Mouse (Mus musculus): Measurements from ENCODE around the gene Retreg1. TPM values are rescaled to one million over a fixed set of nuclear protein-coding genes. Genes with fewer than 3 reads are reported as not detected.

Gene Retreg1
- total RNA-seq, 1 experiment, result 7.1 TPM

- no peak overlapping the region for H3K4me3 ChIP-seq (ENCODE audit: insufficient read depth in 1 of 2, low read depth in 1 of 2, low read length in 2 of 2, poor library complexity in 1 of 2, severe bottlenecking in 1 of 2)
- DNase-seq (ENCODE audit: low read depth, low spot score), result no peak
- no peaks in the 10 kb centered on the region for H3K9me3 ChIP-seq (ENCODE audit: control insufficient read depth, insufficient read depth, low read depth, low read length)
- no peak overlapping the region for H3K9ac ChIP-seq (ENCODE audit: insufficient read depth, low read depth, low read length, poor library complexity, severe bottlenecking)
- no peak overlapping the region for H3K27ac ChIP-seq (ENCODE audit: insufficient read depth, low read depth, low read length, poor library complexity, severe bottlenecking)
- no peaks in the 10 kb centered on the region for H3K4me1 ChIP-seq (ENCODE audit: control insufficient read depth in 2 of 2, insufficient read depth in 2 of 2, low read length in 2 of 2, poor library complexity in 1 of 2)
- no peaks in the 10 kb centered on the region for H3K36me3 ChIP-seq (ENCODE audit: control insufficient read depth, insufficient read depth, low read length, poor library complexity, severe bottlenecking)
- TF ChIP-seq CHD2 (IDR thresholded peaks at IDR 0.05; ENCODE audit: low read depth, low read length), result no peak
- no peak for TF ChIP-seq ZNF384 (IDR thresholded peaks at IDR 0.05; ENCODE audit: low read depth, low read length)
- no peak for TF ChIP-seq ZC3H11A (IDR thresholded peaks at IDR 0.05; ENCODE audit: borderline replicate concordance, low read depth, low read length)
- no peak for TF ChIP-seq HCFC1 (IDR thresholded peaks at IDR 0.05; ENCODE audit: borderline replicate concordance, insufficient read depth, low read length)
- no peak for TF ChIP-seq MAFK (IDR thresholded peaks at IDR 0.05; ENCODE audit: insufficient read depth, low read depth, low read length)
- in situ Hi-C loops (cut with MboI; ENCODE audit: low sequenced_read_pairs in 2 of 2, unreplicated experiment in 2 of 2), result no loop called here
These were observed 173.1 kb downstream of the Retreg1 start for GRCm38 (mm10) chr15:26015979-26016665.

DNA sequence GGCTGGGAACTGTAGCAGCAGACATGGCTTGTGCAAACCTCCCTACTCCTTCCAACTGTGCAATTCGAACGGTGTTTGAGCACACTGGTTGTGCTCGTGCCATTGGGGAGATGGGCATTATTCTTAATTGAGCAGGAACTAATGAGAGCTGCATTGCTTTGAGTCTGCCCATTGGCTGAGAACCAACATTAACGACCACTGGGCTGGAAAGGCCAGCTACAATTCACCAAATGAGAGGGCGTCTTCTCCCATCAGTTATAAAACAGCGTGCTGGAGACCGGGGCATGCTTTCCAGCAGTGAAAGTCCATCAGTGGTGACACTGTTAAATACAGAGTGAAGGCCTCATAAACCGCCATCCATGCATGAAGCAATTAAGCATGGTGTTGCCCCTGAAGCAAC, 178.7 kb downstream of the Retreg1 start:
- Histone ChIP-seq H3K9ac (ENCODE audit: insufficient read depth, low read depth, low read length, poor library complexity, severe bottlenecking) (no peak overlapping the region), H3K4me1 (ENCODE audit: control insufficient read depth in 2 of 2, insufficient read depth in 2 of 2, low read length in 2 of 2, poor library complexity in 1 of 2) (no peaks in the 10 kb centered on the region), H3K4me3 (ENCODE audit: insufficient read depth in 1 of 2, low read depth in 1 of 2, low read length in 2 of 2, poor library complexity in 1 of 2, severe bottlenecking in 1 of 2) (no peak overlapping the region), H3K36me3 (ENCODE audit: control insufficient read depth, insufficient read depth, low read length, poor library complexity, severe bottlenecking) (no peaks in the 10 kb centered on the region), H3K27ac (ENCODE audit: insufficient read depth, low read depth, low read length, poor library complexity, severe bottlenecking) (no peak overlapping the region), H3K9me3 (ENCODE audit: control insufficient read depth, insufficient read depth, low read depth, low read length) (no peaks in the 10 kb centered on the region)
- TF ChIP-seq CHD2 (IDR thresholded peaks at IDR 0.05; ENCODE audit: low read depth, low read length) (no peak), ZC3H11A (IDR thresholded peaks at IDR 0.05; ENCODE audit: borderline replicate concordance, low read depth, low read length) (no peak), ZNF384 (IDR thresholded peaks at IDR 0.05; ENCODE audit: low read depth, low read length) (no peak), HCFC1 (IDR thresholded peaks at IDR 0.05; ENCODE audit: borderline replicate concordance, insufficient read depth, low read length) (no peak), MAFK (IDR thresholded peaks at IDR 0.05; ENCODE audit: insufficient read depth, low read depth, low read length) (no peak)
- no peak for DNase-seq (ENCODE audit: low read depth, low spot score)
- in situ Hi-C loops (cut with MboI; ENCODE audit: low sequenced_read_pairs in 2 of 2, unreplicated experiment in 2 of 2), result no loop called here

DNA sequence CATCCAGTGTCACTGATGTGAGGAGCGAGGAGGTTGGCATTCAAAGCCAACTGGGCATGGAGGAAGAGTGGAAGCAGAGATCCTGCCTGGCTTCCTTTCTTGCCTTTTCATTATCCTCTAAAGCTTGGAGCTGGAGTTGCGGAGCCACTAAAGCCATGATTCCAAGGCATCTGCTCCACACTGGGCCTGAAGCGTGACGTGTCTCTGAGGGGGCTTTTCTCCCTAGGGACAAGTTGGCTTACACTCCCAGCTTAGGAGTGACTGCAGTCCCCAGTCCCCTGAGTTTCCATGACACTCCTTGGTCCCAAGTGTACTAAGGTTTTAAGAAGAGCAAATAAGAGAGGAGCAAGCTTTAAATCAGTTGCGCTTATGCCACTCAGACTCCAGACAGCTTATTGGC, 179.7 kb downstream of the Retreg1 start:
- Histone ChIP-seq H3K9ac (ENCODE audit: insufficient read depth, low read depth, low read length, poor library complexity, severe bottlenecking) (no peak overlapping the region), H3K27ac (ENCODE audit: insufficient read depth, low read depth, low read length, poor library complexity, severe bottlenecking) (no peak overlapping the region), H3K4me3 (ENCODE audit: insufficient read depth in 1 of 2, low read depth in 1 of 2, low read length in 2 of 2, poor library complexity in 1 of 2, severe bottlenecking in 1 of 2) (no peak overlapping the region), H3K4me1 (ENCODE audit: control insufficient read depth in 2 of 2, insufficient read depth in 2 of 2, low read length in 2 of 2, poor library complexity in 1 of 2) (no peaks in the 10 kb centered on the region), H3K9me3 (ENCODE audit: control insufficient read depth, insufficient read depth, low read depth, low read length) (no peaks in the 10 kb centered on the region), H3K36me3 (ENCODE audit: control insufficient read depth, insufficient read depth, low read length, poor library complexity, severe bottlenecking) (no peaks in the 10 kb centered on the region)
- no peak for DNase-seq (ENCODE audit: low read depth, low spot score)
- in situ Hi-C loops (cut with MboI; ENCODE audit: low sequenced_read_pairs in 2 of 2, unreplicated experiment in 2 of 2), result no loop called here
- TF ChIP-seq ZC3H11A (IDR thresholded peaks at IDR 0.05; ENCODE audit: borderline replicate concordance, low read depth, low read length) (no peak), ZNF384 (IDR thresholded peaks at IDR 0.05; ENCODE audit: low read depth, low read length) (no peak)

Other genes starting within 250 kb of the Retreg1 start
- 133 and 162 TPM in 2 replicates for gene Myo10, start 220.7 kb upstream of the Retreg1 start, total RNA-seq (2012; rRNA removed)
- gene Zfp622, start 141.2 kb downstream of the Retreg1 start, total RNA-seq (2012; rRNA removed), result 53.2 and 65.9 TPM in 2 replicates